Mouse (Mus musculus) T-helper 1 cell (primary cell): ENCODE measurements around the gene Tunar.

Source experiments
- in situ Hi-C: fragments of 300-600 bp; cut with MboI, MseI; formaldehyde crosslinking; loops from one replicate; pipeline ENCODE4 v1.15.1; 2025; ENCODE audit warnings: high pct_unique_total_duplicates

The Tunar gene

GRCm38 (mm10) chr12:105333570-105333969 is at the start of gene Tunar:
Gene Tunar, plus strand, starts transcription at chr12:105333870.
- in situ Hi-C loops, result no loop called here

- in situ Hi-C loops, result no loop called here
These were observed 21.1 kb upstream of the Tunar start for GRCm38 (mm10) chr12:105312571-105313035.

GRCm38 (mm10) chr12:105314328-105314727 is 19.3 kb upstream of the Tunar start:
- in situ Hi-C loops, result no loop called here

GRCm38 (mm10) chr12:105322160-105322559 is 11.5 kb upstream of the Tunar start:
- in situ Hi-C loops, result no loop called here

- in situ Hi-C loops, result no loop called here
These were observed 6.6 kb upstream of the Tunar start for GRCm38 (mm10) chr12:105327051-105327450.

GRCm38 (mm10) chr12:105328396-105328795 is 5.3 kb upstream of the Tunar start:
- in situ Hi-C loops, result no loop called here

GRCm38 (mm10) chr12:105336094-105336420 is 2.4 kb downstream of the Tunar start:
- in situ Hi-C loops, result no loop called here

- in situ Hi-C loops, result no loop called here
These were observed 3.0 kb downstream of the Tunar start for GRCm38 (mm10) chr12:105336421-105337289.

GRCm38 (mm10) chr12:105337290-105338005 is 3.8 kb downstream of the Tunar start:
- in situ Hi-C loops, result no loop called here

- in situ Hi-C loops, result no loop called here
These were observed 4.7 kb downstream of the Tunar start for GRCm38 (mm10) chr12:105338256-105338977.

GRCm38 (mm10) chr12:105341523-105341922 is 7.9 kb downstream of the Tunar start:
- in situ Hi-C loops, result no loop called here

GRCm38 (mm10) chr12:105344460-105344859 is 10.8 kb downstream of the Tunar start:
- in situ Hi-C loops, result no loop called here

- in situ Hi-C loops, result no loop called here
These were observed 13.2 kb downstream of the Tunar start for GRCm38 (mm10) chr12:105346861-105347260.

GRCm38 (mm10) chr12:105347261-105347660 is 13.6 kb downstream of the Tunar start:
- in situ Hi-C loops, result no loop called here

- in situ Hi-C loops, result no loop called here
These were observed 20.6 kb downstream of the Tunar start for GRCm38 (mm10) chr12:105354266-105354665.

- in situ Hi-C loops, result no loop called here
These were observed 21.1 kb downstream of the Tunar start for GRCm38 (mm10) chr12:105354772-105355171.

GRCm38 (mm10) chr12:105356781-105357180 is 23.1 kb downstream of the Tunar start:
- in situ Hi-C loops, result no loop called here

- in situ Hi-C loops, result no loop called here
These were observed 30.0 kb downstream of the Tunar start for GRCm38 (mm10) chr12:105363648-105364047.

GRCm38 (mm10) chr12:105374564-105374963 is 40.9 kb downstream of the Tunar start:
- in situ Hi-C loops, result no loop called here

- in situ Hi-C loops, result no loop called here
These were observed 43.3 kb downstream of the Tunar start for GRCm38 (mm10) chr12:105376976-105377375.

GRCm38 (mm10) chr12:105382733-105383132 is 49.1 kb downstream of the Tunar start:
- in situ Hi-C loops, result no loop called here

- in situ Hi-C loops, result no loop called here
These were observed 61.0 kb downstream of the Tunar start for GRCm38 (mm10) chr12:105394671-105395070.
